Mouse (Mus musculus) right cerebral cortex, postnatal 36 days (tissue): Measurements from ENCODE around the gene Lsm2.

ENCODE experiments used
- DNase-seq, 2 experiments: peaks; one replicate each; pipeline ENCODE4 v3.0.0; 2022; ENCODE audit warnings: low spot score in 2 of 2, mixed read lengths in 1 of 2

Gene Lsm2

DNA sequence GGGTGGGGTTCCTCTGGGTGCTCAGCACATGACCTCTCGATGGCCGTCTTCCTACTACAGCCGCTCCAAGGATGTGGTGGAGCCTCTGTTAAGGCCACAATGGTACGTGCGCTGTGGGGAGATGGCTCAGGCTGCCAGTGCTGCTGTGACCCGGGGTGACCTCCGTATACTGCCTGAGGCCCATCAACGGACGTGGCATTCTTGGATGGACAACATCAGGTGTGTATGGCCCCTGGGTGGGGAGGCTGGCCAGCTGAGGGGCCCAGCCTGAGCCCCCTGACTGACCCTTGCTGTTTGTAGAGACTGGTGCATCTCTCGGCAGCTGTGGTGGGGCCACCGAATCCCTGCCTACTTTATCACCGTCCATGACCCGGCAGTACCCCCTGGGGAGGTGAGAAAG lies 30.8 kb downstream of the Lsm2 start:
- no peak for DNase-seq

DNA sequence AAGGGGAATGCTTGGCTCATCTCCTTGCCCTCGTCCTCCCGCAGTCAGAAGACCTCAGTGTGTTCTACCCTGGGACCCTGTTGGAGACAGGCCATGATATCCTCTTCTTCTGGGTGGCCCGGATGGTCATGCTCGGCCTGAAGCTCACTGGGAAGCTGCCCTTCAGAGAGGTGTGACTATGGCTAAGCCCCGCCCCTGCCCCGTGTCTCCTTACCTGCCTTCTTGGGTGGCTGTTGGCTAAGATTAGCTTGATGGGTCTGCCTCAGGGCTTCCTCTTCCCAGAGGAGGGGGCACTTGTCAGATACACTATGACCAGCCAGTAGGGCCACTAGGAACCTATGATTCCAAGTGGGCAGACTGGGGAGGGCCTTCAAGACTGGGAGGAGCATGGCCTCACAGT lies 31.6 kb downstream of the Lsm2 start:
- no peak for DNase-seq

DNA sequence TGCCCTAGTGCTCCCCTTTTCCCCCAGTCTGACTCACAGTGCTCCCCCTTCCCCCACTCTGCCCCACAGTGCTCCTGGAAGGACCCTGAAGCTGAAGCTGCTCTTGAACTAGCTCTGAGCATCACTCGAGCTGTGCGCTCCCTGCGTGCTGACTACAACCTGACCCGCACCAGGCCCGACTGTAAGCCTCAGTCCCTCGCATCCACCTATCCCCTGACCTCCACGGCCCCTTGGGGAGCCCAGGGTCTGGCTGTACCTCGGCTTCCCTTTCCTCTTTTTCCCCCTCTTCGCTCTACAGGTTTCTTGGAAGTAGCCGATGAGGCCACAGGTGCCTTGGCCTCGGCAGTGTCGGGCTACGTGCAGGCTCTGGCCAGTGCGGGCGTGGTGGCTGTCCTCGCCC lies 33.6 kb downstream of the Lsm2 start:
- no peak for DNase-seq

DNA sequence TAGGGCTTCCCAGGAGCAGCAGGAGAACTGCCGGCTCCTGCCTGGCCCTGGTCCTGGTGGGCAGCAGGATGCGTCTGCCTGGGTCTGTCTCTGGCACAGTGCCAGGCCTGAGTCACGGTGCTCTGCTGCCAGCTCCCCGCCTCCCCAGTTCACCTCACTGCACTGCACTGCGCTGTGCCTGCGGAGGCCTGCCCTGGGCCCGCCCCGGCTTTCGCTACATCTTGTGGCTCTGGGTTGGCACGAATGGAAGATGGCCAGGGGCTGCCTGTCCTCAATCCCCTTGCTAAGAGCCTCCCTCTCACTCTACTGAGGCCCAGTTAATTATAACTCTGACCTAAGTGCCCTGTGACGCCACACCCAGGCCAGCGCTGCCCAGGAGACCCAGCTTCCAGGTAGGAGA lies 34.7 kb downstream of the Lsm2 start, which contains the start of gene Vwa7:
Gene Vwa7, plus strand, starts transcription at position 204 of the 400 bp plus-strand sequence.
- DNase-seq = no peak

DNA sequence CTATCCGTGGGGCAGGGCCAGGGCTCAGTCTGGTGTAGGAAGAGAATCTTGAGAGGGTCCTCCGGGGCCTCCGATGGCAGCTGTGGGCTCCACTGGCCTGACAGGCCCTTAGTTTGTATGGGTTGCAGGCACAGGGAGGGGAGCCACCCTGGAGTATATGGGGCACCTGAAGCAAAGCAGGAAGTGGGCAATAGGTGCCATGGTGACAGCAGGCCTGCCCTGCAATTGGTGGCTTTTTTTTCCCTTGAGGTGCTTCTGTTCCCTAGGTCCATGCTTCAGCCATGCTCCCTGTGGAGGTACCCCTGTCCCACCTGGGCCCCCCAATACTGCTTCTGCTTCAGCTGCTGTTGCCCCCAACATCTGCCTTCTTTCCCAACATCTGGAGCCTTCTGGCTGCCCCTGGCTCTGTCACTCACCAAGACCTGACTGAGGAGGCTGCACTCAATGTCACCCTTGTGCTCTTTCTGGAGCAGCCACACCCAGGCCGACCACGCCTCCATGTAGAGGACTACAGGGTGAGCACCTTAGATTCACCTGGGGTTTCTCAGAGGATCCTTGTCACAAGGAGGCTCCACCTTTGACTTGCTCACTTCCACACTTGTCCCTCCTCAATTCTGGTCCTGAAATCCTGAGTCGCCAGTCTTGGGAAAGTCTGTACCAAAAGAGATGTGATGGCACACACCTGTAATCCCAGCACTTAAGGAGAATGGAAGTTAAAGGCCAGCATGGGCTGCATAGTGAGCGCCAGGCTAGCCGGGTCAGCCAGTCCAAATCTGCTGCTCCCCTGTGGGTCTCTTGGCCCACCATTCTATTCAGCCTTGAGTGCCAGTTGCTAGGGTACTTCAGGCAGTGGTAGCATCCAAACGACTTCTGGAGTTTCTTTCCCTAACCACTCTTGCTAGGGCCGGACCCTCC lies 35.4 kb downstream of the Lsm2 start:
- no peak for DNase-seq

DNA sequence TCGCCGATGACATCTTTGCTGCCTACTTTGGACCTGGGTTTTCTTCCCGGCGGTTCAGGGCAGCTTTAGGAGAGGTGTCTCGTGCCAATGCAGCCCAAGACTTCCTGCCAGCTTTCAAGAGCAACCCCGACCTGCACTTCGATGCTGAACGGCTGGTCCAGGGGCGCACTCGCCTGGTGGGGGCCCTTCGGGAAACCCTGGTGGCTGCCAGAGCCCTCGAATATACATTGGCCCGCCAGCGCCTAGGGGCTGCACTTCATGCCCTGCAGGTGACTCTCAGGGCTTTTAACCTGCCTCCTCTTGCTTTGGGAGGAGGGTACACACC lies 36.0 kb downstream of the Lsm2 start:
- DNase-seq = no peak

DNA sequence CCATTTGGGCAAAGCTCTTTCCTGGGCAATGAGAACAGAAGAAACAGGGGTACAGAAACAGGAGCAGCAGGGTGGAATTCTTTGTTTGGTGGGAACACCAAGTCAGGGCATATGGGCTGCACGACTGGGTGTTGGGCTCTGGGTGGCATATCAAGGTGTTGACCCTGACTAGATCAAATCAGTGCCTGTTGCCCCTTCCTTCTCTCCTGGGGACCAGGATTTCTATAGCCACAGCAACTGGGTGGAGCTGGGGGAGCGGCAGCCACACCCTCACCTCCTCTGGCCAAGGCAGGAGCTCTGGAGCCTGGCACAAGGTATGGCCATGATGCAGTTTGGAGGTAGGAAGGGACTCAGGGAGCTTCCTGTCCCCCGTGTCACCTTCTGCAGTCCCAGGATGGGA lies 36.5 kb downstream of the Lsm2 start:
- DNase-seq = no peak

DNA sequence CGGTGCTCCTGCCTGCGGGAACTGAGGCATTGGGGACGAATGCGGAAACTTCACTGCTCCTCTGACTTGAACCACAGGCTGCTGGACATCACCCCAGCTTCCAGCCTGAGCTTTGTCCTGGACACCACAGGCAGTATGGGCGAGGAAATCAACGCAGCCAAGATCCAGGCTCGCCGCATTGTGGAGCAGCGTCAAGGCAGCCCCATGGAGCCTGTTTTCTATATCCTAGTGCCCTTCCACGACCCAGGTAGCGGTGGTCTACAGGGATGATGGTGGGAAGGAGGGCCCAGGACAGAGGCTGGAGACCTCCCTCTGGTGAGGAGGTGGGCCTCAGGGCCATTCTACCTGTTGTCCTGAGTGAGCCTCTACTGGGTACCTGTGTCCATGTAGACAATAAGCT lies 38.2 kb downstream of the Lsm2 start:
- DNase-seq = no peak

DNA sequence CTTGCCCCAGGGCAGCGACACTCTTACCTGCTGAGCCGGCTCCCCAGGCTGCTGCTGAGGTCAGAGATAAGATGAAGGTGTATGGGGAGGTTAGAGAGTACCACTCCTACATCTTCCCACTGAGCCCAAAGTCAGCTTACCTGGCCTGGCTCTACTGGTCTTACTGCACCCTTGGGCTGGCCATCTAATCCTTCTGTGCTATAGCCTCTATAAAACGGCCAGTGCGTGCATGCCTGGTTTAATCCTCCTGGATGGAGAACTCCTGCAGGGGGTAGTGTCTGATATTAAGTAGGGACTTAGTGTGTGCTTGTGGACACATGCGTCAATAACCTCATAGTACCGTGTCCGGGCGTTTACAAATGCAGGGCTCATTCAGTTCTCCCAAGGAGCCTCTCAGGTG lies 38.9 kb downstream of the Lsm2 start:
- no peak for DNase-seq

DNA sequence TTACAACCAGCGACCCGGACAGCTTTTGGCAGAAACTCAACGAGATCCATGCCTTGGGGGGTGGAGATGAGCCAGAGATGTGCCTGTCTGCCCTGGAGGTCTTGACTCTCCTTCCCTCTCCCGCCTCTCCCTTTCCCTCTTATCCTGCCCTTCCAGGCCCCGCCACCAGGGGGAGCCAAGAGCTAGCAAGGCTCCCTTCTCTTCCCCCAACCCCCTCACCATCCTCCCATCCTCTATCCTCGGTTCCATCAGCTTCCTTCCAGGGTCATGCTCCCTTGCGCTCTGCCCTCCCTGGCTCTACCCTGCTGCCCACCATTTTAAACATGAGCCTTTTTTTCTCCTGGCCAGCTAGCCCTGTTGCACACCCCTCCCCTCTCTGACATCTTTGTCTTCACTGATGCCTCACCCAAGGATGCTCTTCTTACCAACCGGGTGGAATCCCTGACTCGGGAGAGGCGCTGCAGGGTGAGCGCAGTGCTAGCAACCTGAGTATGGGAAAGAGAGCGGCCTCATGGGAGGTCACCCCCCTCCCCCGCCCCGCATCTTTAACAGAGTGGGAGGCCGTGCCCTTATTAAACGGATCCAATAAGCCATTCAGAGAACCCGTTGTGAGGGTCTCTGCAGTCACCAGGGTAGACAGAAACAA lies 39.6 kb downstream of the Lsm2 start:
- peak; percentile 60 to 67 for DNase-seq

DNA sequence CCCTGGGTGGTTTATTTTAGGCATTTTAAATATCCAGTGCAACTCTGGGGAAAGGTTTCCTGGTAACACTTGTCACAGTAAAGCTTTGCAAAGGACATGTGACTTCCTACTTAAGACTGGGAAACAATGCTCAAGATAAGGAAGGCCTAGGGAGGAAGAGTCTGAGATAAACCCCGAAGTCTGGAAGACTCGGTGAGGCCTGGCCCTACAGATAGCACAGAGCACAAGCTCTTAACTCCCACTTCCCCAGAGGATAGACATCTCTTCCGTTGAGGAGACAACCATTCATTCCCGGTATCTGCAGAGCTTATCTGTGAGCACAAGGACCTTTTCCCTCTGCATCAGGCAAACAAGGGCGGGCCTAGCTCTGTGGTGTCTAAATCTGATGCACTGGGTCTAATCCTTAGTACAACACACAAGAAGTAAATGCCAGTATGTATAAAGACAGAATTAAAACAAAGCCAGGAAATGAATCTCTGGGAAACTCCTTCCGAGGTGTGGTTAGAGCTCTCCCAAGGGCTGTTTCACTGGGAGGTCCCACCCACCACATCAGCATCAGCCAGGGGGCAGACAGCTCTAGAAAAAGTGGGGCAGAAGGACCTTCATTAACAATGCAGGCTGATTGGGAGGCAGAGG lies 40.3 kb downstream of the Lsm2 start:
- DNase-seq = no peak

DNA sequence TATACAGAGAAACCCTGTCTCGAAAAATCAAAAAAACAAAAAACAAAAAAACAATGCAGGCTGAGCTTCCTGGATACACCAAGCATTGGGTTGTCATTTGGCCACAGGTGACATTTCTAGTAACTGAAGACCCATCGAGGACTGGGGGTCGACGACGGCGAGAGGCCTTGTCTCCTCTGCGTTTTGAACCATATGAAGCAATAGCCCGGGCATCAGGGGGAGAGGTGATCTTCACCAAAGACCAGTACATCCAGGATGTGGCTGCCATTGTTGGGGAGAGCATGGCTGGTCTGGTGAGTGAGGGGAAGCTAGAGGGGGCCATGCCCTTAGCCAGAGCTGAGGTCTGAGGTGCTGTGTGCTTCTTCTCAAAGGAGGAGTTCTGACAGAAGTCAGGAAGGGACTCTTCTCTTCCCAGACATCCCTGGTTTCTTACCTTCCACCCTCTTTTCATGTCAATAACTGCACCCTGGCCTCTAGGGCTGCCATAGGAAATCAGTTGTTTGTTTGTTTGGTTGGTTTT lies 40.9 kb downstream of the Lsm2 start:
- DNase-seq = no peak

DNA sequence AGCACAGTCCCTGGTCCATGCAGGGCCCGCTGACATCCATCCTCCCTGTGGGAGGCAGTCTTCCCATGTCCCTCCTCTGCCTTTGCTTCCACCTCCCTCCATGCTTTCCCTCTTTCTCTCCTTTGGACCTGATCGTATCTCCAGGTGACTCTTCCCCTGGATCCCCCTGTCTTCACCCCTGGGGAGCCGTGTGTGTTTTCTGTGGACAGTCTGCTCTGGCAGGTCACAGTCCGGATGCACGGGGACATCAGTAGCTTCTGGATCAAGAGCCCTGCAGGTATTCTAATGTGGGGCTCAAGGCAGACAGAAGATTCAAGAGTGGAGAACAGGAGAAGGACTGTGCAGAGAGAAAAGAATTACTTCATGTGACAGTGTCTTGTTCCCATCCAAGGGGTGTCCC lies 41.6 kb downstream of the Lsm2 start:
- DNase-seq = no peak

DNA sequence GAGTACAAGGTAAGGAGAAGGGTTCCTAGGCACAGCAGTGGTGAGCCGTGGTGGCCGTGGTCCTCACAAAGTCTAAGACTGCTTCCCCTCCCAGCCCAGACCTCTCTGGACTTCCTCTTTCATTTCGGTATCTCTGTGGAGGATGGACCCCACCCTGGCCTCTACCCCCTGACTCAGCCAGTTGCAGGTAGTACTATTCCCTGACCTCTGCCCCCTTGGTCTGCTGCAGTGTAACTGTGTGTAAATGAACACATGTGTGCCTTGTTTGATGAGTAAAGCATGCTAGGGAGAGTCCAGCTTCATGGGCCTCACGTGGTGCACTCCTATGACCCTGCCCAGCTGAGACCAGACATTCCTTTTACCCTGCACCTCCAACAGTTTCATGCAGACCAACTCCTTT lies 42.1 kb downstream of the Lsm2 start:
- no peak for DNase-seq

DNA sequence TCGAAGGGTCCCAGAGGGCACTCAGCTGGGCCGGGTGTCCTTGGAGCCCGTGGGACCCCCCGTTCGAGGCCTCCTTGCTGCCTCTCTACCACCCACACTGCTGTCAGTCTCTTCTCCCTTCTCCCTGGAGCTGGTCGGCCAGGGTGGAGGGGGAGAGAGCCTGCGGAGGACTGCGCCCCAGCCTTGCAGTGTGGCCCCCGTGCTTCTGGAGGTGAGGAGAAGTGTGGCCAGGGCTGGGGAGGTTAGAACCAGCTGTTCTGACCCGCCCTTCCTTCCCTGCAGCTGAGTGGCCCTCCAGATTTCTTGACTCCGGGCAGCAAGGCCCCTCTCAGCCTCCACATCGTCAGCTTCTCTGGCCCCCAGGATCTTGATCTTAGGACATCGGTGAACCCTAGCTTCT lies 42.6 kb downstream of the Lsm2 start:
- DNase-seq = no peak

DNA sequence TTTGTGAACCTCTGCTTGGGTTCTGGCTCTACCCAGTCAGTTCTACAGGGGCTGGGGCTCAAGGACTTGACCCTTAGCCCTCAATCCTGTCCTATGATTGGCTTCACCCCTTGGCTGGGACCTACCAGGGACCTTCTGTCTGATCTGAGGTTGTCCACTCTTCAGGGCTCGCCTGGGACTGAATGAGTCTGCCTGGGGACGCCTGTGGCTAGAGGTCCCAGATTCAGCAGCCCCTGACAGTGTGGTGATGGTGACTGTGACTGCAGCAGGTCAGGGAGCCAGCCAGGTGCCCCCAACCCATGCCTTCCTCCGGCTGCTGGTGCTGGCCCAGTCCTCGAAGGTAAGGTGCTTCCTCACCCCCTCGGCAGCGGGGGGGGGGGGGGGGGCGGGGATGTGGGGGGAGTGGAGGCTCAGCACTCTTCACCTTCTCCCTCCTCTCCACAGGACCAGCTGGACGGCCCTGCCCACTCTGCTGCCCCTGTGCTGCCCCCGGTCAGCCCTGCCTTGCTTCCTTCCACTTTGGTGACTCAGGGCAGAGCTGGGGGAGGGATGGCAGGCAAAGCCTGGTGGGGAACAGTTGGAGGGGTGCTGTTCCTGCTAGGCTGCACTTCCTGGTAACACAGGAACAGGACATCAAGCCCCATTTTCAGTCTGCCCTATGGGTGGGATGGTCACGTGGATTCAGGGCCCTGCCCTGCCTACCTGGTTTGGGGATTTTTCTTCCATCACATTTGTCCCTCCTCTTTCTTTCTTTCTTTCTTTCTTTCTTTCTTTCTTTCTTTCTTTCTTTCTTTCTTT lies 43.2 kb downstream of the Lsm2 start:
- no peak for DNase-seq

DNA sequence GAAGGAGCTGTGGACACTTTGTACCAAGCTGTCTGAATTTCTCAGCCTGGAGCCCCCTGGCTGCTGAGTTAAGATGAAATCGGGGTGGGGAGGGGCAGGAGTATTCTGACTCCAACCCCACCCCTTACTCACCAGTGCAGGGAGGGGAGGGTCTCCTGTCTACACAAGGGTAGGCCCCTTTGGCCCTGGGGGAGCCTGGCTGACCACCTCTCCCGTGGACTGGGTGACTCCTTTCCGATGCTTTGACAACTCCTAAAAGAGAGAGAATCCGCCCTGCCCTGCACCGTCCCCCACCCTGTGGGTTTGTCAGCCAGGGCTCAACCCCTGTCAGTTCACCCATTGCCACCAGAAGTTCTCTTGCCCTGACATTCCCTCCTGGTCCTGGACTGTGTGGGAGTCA lies 44.5 kb downstream of the Lsm2 start:
- no peak for DNase-seq

DNA sequence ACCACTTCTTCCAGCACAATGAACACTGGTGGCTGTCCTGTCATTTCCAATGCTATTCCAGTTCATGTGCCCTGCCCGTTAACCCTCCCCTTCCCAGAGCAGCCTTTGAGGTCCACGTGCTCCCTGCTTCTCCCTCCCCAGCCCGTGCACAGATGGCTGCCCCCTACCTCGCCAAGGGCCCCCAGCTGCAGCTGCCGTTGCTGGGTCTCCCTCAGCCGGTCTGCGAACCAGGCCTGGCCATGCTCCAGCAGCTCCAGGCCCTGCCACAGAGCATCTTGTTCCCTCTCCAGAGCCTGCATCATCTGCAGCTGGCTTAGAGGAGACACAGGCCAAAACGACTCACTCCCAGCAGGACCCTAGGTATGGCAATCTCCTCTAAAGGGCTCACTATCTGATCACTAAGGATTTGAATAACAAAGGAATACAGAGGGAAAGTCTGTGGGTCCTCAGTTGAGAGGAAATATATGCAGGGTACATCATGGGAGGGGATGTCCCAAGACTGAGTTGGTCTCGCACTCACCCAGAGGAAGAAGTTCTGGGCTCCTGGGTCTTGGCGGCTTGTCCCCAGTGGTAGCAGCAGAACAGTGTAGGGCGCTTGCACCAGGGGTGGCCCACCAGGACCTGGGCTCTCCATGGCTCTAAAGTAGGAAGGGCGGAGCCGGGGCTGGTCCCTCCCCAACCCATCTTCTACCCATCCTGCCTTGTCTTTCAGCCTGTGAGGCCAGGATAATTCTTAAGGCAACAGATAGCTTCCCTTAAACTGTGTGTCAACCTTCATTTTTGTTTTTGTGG lies 45.8 kb downstream of the Lsm2 start, which contains the start of gene Sapcd1:
Gene Sapcd1, minus strand, starts transcription at position 740 of the 792 bp plus-strand sequence.
- peak in 1 of 2 experiments; percentile 18 for DNase-seq

DNA sequence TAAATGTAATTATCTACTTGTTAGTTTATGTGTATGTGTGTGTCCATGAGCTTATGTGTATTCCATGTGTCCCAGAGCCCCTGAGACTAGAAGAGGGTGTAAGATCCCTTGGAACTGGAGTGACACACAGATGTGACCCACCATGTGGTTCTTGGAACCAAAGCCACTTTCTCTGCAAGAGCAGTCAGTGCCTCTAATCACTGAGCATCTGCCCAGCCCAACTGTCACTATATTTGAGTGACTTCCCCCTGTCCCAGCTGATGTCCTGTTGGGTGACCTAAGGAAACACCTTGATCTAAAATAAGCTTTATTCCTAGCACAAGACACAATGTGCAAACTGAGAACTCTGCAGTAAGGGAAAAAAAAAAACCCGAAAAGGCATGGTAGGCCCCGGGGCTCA lies 46.7 kb downstream of the Lsm2 start:
- DNase-seq = no peak

DNA sequence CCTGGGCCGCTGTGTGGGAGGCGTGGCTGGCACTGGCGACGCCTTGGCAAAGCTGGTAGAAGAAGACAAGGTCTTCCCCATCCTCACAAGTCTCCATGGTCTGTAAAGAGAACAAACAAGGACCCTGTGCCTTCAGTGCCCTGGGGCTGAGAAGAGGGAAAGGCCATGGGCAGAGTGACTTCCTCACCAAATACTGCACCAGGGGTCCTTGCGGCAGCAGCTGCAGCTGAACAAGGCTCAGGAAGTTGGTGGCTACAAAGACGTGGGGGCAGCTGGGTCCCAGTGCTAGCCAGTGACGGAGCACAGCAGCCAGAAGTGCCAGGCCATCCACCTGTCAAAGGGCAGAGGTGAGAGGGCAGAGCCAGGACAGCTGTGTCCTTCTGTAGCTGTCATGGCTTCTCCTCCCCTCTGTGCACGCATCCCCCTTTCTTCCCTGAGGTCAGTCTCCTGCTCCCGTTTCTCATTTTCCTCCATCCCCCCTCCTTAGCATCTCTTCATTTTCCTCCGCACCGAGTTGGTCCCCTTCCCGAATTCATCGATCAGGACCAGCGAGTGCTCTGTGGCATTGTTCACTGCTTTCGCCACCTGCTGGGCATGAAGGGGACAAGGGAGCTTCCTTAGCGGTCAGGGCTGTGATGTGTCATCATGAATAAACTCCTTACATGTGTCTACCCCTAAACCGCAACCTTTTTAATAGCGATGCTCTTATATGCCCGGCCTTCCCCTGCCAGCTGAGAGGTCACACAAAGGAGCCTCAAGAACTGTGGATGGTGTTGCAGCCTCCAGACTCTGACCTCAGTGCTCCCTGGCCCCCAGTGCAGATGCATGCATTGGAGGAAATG lies 48.2 kb downstream of the Lsm2 start:
- no peak for DNase-seq
